Mouse (Mus musculus) T-helper 2 cell (primary cell): Measurements from ENCODE around the gene Pcnx.

Source experiments
- in situ Hi-C: fragments of 300-600 bp; cut with MboI, MseI; formaldehyde crosslinking; loops from one replicate; pipeline ENCODE4 v1.15.1; 2025; ENCODE audit warnings: high pct_unique_total_duplicates

The Pcnx gene

DNA sequence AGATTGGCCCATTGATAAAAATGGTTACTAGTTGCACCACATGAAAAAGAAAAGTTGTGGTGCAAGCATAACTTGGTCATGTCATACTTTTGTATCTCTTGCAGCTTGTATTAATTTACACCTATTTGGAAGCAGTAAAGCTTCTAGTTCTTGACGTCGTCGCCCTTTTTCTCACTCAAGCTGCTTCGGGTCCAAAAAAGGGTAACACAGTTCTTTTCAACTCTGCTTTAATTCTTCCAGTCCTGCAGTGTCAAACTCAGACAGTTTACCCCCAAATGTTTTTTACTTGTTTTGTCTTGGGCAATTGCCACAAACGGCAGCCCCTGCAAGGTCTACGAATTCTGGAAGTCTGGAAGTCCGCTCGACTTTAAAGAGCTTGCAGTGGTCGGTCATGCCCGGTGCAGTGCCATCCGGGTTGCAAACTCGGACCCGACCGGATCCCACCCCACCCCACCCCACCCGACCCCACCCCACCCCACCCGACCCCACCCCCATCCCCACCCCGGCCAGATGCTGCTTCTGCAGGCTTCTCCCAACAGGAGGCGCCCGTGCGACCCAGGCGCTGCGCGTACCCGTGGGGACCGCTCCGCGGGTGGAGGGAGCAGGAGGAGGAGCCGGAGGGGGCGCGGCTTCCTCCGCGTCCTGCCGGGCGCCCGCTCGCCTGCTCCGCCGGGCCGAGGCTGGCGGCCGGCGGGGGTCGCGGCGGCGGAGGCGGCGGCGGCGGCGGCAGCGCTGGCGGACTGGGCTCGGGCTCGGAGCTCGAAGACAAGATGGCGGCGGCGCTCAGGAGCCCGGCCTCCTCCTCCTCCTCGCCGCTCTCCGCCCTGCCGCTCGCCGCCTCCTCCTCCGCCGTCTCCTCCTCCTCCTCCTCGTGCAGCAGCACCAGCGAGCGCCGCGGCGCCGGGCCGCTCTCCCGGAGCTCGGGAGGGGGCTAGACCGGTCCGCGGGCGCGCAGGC, at the start of gene Pcnx:
Pcnx (plus strand) TSS at position 673 of the 957 bp plus-strand sequence.
- in situ Hi-C loops = loop anchor here (5.0 to 25.0 kb wide), 2 partner anchors 77 to 897 kb away; partner anchors contain the start of genes Map3k9 and Slc10a1

DNA sequence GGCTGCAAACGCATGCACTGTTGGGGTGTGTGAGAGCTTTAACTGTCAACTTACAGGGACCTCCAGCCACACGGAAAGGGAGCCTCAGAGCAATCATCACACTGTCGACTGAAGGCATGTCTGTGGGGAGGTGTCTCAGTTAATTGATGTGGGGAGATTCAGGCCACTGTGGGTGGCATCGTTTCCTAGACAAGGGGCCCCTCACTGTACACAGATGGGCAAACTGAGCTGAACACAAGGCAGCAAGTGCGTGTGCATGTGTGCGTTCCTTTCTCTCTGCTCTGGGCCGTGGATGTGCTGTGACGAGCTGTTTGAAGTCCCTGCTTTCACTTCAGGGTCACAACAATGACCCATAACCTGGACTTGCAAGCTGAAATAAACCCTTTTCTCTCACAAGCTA, 49.4 kb upstream of the Pcnx start:
- in situ Hi-C loops = no loop called here

DNA sequence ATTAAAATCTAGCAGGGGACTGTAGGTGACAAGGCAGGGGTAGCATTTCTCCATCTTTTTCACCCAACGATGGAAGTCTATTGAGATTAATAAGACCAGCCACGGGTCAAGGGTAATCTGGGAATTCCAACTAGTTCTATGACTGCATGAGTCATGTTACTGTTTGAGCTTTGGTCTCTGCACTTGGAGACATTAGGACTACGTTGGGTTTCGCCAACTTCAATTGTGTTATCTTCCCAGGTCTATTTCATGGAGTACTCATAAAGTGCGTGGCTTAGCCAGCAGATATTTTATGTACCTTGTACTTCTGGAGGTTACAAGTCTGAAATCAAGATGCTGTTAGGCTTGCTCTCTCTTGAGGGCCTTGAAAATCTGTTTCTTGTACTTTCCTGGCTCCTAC, 45.1 kb upstream of the Pcnx start:
- in situ Hi-C loops = no loop called here

DNA sequence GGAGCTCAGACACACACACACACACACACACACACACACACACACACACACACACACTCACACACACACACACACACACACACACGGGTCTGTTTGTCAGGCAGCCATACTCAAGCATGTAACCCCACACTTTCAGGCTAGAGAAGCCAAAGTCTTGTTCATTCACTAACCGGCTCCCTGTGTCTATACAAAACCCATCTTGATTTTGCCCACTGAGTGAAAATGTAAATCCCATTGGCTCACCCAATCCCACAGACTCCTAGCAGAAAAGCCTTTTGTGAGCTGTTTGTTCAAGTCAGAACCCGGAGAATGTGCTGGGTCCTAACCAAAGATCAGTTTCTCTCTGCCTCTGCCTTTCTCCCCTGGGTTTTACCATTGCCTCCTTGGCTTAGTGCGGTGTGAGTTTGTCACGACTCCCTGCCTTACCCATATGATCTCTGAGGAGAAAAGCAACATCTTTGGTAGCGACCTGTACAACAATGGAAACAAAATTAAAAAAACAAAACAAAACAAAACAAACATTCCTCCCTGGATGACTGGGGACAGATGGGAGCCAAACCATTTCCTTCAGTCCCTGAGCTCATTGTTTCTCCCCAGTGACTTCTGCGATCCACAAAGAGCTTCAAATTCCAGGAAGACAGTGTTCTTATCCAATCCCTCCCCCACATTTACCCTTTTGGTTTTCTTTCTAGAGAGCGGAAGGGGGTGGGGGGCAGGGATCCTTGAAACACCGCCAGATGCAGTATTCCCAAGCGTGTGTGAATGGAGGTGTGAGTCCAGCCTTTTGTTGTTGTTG, 43.3 kb upstream of the Pcnx start:
- in situ Hi-C loops = no loop called here

DNA sequence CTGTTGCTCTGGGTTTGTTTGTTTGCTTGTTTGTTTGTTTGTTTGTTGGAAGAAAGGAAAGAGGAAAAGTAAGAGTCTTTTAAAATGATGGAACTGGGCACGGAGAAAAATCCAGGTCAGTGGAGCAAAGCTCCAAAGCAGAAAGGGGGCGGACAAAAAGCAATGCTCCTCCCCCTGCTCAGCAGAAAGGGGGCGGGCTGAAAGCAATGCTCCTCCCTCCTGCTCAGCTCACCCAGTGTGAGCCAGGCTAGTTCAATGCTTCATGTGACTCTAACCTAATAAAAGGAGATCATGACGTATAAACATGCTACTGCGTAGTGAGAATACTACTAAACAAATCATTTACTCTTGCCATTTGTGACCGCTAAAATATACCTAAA, 42.7 kb upstream of the Pcnx start:
- in situ Hi-C loops = no loop called here

DNA sequence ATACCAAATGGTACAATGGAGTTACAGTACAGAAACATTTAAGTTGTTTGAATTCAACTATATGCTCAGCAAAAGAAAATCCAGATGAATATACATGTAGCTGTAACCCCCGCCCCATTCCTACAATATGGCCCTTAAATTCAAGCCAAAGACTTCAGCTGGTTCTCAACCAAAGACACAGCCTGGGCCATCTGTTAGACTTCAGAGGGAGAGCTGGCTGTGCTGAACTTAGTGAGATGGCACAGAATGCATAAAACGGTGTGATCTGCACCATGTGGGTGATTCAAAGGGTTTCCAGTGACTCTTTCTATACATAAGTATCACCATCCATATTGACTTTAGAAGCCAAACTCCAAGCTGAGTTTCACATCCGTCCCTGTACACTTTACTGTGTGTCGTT, 39.1 kb upstream of the Pcnx start:
- in situ Hi-C loops = no loop called here

DNA sequence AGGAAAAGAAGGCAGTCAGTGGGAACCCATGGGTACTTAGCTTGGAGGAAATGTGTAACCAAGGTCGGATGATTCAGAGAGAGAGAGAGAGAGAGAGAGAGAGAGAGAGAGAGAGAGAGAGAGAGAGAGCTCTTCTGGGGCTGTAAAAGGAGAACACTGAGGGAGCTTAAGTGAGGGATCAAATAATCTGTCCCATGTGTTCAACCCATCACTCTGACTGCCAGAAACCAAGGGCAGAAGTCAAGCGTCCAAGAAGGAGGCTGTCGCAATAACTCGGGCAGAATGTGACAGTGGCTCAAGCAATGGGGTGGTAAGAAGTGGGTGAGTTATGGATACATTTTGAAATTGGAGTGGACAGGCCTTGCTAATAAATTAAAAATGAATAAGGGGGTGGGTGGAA, 37.6 kb upstream of the Pcnx start:
- in situ Hi-C loops = no loop called here

DNA sequence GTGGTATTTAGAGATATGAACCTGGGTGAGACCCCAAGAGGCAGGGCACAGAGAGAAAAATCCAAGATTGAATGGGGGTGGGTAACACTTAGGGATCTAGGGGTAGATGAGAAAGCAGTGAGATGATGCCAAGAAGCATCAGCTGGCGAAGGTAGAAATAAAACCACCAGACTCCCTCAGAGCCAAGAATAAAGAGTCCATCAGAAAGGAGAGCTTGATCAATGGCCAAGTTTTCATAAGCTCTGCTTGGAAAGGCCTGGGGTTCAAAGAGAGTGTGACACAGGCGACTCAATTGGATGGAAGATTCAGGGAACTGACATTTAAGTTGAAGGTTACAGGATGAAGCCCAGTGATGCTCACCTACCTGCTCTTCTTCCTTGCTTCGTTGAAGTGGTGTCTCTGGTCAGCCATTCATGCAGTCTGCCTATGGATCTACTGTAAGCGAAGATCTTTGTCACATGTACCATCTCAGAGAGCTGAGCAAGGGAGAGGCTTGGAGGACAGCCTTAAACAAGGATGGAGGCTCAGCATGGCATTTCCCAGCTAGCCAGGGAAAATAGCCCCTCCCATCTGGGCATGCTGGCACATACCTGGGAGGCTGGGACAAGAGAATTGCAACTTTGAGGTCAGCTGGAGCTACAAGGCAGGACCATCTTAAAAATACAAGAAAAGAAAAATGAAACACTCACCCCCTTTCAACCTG, 36.9 kb upstream of the Pcnx start:
- in situ Hi-C loops = no loop called here

DNA sequence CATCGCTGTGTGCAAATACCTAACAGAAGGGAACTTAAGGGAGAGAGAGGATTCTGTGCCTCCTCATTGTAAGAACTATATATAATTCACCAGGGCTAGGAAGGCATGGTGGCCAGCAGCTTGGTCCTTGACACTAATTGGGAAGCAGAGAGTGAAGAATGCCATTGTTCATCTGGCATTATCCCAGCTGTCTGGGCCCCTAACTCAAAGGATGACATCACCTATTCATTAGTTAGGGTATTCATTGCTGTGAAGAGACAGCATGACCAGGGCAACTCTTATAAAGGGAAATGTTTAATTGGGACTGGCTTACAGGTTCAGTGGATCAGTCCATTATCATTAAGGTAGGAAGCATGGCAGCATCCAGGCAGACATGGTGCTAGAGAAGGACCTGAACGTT, 31.5 kb upstream of the Pcnx start:
- in situ Hi-C loops = no loop called here

DNA sequence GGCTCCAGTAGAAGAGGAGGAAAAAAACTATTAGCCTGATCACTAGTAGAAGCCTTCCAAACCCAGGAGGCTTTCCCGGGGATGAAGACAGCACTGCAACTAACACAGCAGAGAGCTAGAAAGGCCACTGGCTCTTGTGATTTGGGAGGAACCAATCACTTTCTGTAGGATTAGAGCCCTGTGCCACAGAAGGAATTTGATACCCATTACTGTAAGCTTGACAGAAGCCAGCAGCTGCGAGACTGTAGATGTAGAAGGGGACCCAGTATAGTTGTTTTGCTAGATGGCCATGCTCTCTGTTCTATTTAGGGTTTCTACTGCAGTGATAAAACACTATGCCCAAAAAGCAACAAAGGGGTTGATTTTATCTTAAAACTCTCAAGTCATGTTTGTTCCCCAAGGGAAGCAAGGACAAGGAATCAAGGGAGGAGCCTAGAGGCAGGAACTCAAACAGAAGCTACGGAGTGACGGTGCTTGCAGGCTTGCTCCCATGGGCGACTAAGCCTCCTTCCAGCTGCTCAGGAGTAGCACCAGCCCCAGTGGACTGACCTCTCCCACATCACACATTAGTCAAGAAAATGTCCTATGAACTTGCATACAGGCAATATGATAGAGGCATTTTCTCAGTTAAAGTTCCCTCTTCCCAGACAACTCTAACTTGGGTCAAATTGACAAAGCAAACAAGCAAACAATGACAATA, 27.6 kb upstream of the Pcnx start:
- in situ Hi-C loops = no loop called here

DNA sequence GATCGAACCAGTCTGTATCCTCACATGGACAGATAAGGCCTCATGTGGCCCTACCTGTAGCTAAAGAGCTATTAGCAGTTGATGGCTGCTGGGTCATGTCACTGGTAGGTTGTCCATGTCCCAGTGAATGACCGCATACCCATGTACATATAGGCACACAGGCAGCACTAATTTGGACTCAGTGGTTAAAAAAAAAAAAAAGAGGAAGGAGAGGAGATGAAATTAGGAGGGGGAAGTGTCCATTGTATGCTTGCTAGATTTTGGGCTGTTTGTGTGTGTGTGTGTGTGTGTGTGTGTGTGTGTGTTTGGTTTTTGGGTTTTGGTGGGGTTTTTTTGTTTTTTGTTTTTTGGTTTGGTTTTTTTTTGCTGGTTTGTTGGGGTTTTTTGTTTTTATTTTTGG, 26.7 kb upstream of the Pcnx start:
- in situ Hi-C loops = no loop called here

DNA sequence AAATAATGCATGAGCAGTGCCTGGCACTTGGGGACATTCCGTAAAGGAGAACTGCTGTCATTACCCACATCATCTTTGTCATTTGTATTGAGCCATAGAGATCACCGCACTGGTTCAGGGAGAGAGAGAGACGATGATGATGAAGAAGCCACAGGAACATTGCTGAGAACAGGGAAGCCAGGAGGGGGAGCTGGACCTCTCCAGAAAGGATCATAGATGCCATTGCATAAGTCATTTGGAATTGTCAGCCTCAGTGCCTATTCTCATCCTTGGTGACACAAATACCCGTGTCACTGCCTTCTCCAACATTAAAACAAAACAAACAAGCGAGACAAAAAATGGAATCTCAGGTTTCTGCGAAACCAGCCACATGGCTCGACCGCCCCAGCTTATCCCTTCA, 23.7 kb upstream of the Pcnx start:
- in situ Hi-C loops = no loop called here

DNA sequence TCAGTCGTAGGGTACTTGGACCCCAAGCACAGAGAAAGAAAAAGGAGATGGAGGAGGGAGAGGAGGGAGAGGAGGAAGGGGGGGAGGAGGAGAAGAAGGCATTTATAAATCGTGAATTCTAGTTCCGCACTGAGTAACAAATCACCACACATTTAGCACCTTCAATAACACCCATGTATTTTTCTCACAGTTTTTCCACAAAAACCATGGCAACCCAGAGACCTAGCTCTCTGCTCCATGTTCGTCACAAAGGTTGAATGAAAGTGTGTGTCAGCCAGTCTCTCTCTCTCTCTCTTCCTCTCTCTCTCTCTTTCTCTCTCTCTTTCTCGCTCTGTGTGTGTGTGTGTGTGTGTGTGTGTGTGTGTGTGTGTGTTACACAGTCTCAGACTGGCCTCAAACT, 22.4 kb upstream of the Pcnx start:
- in situ Hi-C loops = no loop called here

DNA sequence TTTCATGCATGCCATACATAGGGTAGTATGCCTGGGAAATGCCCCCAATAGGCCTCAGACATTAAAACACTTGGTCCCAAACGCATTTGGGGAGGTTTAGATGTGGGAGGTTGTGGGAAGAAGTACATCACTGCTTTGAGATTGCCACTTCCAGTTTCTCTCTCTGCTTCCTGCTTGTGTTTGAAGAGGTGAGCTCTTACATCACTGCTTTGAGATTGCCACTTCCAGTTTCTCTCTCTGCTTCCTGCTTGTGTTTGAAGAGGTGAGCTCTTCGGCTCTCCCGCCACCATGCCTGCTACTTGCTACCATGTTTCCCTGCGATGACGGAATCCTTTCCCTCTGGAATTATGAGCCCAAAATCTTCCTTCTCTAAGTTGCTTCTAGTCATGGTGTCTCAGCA, 20.2 kb upstream of the Pcnx start:
- in situ Hi-C loops = no loop called here

DNA sequence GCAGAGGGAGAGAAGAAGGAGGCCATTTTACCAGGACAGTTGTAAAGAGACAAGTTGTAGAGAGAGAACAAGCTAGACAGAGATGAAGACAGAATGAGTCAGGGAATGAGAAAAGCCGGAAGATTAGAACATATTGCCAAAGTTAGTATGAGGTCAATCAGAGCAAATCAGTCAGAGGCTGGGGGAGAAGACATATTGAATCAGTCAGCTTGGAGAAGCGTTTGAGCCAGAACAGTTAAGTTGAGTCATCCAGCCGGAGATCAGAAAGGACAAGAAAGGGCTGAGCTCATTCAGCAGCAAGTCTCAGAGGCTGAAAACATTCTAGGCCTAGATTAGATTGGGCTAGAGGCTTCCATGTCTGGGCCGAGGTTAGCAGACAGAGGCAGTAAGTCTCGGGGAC, 18.8 kb upstream of the Pcnx start:
- in situ Hi-C loops = no loop called here

DNA sequence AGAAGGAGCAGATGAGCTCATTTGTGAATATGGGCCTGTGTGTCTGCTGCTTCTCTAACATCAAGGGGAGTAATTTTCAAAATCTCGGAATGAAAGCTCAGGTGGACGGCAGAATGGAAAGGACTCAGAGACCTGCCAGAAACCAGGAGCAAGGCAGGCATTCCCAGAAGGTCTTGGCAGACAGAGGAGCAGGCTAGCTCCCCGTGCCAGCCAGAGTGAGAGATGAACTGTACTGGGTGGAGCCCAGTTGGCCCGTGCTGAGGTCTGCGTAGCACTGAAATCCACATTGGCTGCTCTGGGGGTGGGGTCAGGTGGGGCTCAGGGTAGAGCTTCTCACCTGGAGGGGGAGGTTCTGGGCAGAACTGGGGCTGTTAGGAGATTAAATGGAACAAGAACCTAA, 16.3 kb upstream of the Pcnx start:
- in situ Hi-C loops = no loop called here

DNA sequence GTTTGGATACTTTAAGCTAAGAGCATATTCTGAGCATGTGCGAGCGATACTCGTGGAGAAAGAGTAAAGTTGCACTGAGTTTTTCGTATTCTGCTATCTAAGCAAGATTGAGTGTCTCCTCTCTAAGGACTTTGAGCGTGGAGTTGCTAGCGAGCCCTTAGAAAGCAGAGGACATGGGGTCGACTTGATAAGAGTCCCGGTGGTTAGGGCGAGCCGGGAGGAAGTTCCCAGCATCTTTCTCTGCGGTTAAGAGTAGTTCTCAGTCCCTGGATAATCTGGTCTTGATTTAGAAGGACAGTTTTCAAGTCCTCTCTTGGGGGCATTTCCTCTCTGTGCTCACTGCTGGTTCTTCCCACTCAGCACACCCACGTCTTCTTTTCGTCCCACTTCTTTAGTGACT, 15.3 kb upstream of the Pcnx start:
- in situ Hi-C loops = no loop called here

DNA sequence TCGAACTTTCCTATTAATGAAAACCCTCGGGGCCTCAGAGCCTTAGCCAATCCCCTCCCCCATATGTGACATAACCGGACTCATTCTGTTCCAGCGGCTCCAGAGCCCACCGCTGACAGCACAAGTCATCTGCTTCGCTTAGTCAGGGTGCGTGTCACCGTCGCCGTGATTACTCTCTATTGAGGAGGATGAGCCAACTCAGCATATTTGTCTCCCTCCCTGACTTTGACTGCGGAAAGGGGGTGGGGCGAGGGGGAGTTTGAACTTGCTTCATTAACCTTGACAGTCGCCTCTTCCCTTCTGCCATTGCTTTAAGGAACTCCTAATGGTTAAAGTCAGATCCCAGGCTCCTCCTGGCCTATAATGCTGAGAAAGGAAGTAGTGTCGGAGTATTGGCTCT, 14.8 kb upstream of the Pcnx start:
- in situ Hi-C loops = no loop called here

DNA sequence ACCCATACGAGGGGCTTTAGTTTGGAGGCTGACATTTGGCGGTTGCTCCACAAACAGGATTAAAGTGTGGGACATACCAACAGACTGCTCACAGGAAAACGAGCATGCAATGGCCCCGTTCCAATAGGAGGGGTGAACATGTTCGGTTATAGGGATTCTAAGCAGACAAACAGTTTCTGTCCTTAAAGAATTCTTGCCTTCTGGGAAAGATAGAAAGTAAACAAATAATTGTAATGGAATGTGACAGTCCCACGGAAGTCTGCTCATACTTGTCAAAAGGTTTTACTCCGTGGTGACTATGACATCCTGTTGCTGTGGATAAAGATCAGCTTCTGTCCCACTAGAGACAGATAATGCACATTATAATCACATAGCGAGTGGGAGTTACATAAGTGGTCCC, 10.2 kb upstream of the Pcnx start:
- in situ Hi-C loops = loop anchor here (5.0 to 25.0 kb wide), 2 partner anchors 242 to 887 kb away; partner anchors contain the start of gene Slc10a1

DNA sequence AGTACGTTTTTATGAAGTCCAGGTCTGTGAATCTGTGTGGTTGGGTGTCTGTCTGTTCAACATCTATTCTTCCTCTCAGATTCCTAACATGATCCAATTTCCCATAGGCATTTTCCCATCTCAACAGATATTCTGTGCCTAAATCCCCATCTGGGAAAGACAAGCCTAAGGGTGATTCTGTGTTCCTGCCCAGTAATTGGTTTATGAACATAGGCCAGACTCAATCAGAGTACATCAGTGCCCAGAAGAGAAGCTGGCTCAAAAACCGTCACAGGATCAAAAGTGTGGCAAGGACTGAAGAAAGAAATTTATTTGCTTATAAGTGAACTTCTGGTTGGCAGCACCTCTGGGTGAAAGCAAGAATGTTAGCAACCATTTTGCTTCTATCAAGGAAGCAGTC, 7.3 kb upstream of the Pcnx start:
- in situ Hi-C loops = loop anchor here (5.0 to 25.0 kb wide), 2 partner anchors 245 to 890 kb away; partner anchors contain the start of gene Slc10a1

DNA sequence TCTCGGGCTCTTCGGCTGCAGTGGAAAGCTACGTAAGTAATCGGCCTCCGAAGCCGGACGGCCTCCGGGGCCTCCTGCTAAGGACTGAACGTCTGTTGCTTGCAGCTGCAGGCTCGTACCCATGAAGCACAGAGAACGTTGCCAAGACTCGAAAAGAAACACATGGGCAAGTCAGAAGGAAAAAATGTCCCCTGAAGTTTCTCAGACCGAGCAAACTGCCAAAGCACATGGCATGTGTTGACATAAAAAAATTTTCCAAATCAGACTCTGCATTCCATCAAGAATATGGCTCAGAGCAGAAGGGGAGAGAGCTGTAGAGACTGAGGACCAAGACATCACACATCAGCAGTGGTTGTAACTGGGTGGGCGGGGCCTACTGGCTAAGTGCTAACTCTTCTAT, 6.8 kb upstream of the Pcnx start:
- in situ Hi-C loops = loop anchor here (5.0 to 25.0 kb wide), 2 partner anchors 246 to 891 kb away; partner anchors contain the start of gene Slc10a1
